Mouse (Mus musculus): ENCODE data around the gene Fkbp1b. TPM values are rescaled to one million over a fixed set of nuclear protein-coding genes. Genes with fewer than 3 reads are reported as not detected.

The Fkbp1b gene
- 1.8 and 2.0 TPM in 2 replicates for polyA plus RNA-seq (2012; rRNA removed; ENCODE audit: low replicate concordance)

GRCm38 (mm10) chr12:4841392-4841887, at the start of gene Fkbp1b:
Gene Fkbp1b (minus strand): TSS chr12:4841591.

GRCm38 (mm10) chr12:4874161-4874927, 33.0 kb upstream of the Fkbp1b start, which contains the start of gene Mfsd2b:
Gene Mfsd2b (minus strand): TSS chr12:4874359.

GRCm38 (mm10) chr12:4842890-4843597, 1.7 kb upstream of the Fkbp1b start, which contains the start of gene Wdcp:
Gene Wdcp (plus strand): TSS chr12:4843303.

GRCm38 (mm10) chr12:4817361-4818101, 23.9 kb downstream of the Fkbp1b start, which contains the start of gene Sf3b6:
Gene Sf3b6 (plus strand): TSS chr12:4817544.

Other genes starting within 250 kb of the Fkbp1b start
- gene Itsn2, start 249.0 kb downstream of the Fkbp1b start, polyA plus RNA-seq (2012; rRNA removed; ENCODE audit: low replicate concordance): 4.9 and 7.8 TPM in 2 replicates
- gene Gm3625, start 248.7 kb downstream of the Fkbp1b start, polyA plus RNA-seq (2012; rRNA removed; ENCODE audit: low replicate concordance): not detected in 2 replicates
- gene Fam228a, start 103.2 kb downstream of the Fkbp1b start, polyA plus RNA-seq (2012; rRNA removed; ENCODE audit: low replicate concordance): 0.06 TPM in 1 of 2 replicates, not detected in the other
- not detected in 2 replicates for gene Pfn4, start 72.6 kb downstream of the Fkbp1b start, polyA plus RNA-seq (2012; rRNA removed; ENCODE audit: low replicate concordance)
- not detected in 2 replicates for gene Fam228b, start 72.3 kb downstream of the Fkbp1b start, polyA plus RNA-seq (2012; rRNA removed; ENCODE audit: low replicate concordance)
- gene Sf3b6, start 24.0 kb downstream of the Fkbp1b start, polyA plus RNA-seq (2012; rRNA removed; ENCODE audit: low replicate concordance): 12.8 and 24.0 TPM in 2 replicates
- gene Wdcp, start 1.7 kb upstream of the Fkbp1b start, polyA plus RNA-seq (2012; rRNA removed; ENCODE audit: low replicate concordance): 1.0 and 1.3 TPM in 2 replicates
- gene Mfsd2b, start 32.8 kb upstream of the Fkbp1b start, polyA plus RNA-seq (2012; rRNA removed; ENCODE audit: low replicate concordance): 1.4 and 2.1 TPM in 2 replicates
- gene Ubxn2a, start 66.1 kb upstream of the Fkbp1b start, polyA plus RNA-seq (2012; rRNA removed; ENCODE audit: low replicate concordance): 5.5 and 7.4 TPM in 2 replicates
- 10.2 TPM in 2 replicates for gene Atad2b, start 75.8 kb upstream of the Fkbp1b start, polyA plus RNA-seq (2012; rRNA removed; ENCODE audit: low replicate concordance)